Mouse (Mus musculus) limb, embryonic 14.5 days (tissue): ENCODE data around the gene Dkc1. TPM values are rescaled to one million over a fixed set of nuclear protein-coding genes. Genes with fewer than 3 reads are reported as not detected.

Experiments
- ATAC-seq: fragments of 200-750 bp; cut with Nextera tagmentation; 2 replicates; pipeline ENCODE4 v1.8.0; 2017; ENCODE audit warnings: low read depth, moderate number of reproducible peaks, moderate TSS enrichment; ENCODE audit not compliant: low FRiP score
- DNase-seq: peaks from one replicate; pipeline ENCODE4 v3.0.0-alpha.2; 2015; ENCODE audit warnings: low spot score
- H3K27ac ChIP-seq: fragments of 300-500 bp; sonication (generic); replicated peaks from 2 replicates; pipeline ENCODE4 v1.5.1; 2014; ENCODE audit warnings: low read depth, mild to moderate bottlenecking, low read length, moderate library complexity, mixed read lengths
- H3K27me3 ChIP-seq: fragments of 300-500 bp; sonication (generic); 2 replicates; pipeline ENCODE4 v1.6.1; 2014; ENCODE audit warnings: low read length, mixed read lengths; ENCODE audit not compliant: control insufficient read depth, insufficient read depth
- H3K36me3 ChIP-seq: fragments of 300-500 bp; sonication (generic); 2 replicates; pipeline ENCODE4 v1.6.1; 2014; ENCODE audit warnings: mild to moderate bottlenecking, low read length, moderate library complexity, mixed read lengths; ENCODE audit not compliant: control insufficient read depth, insufficient read depth
- H3K4me1 ChIP-seq: fragments of 300-500 bp; sonication (generic); 2 replicates; pipeline ENCODE4 v1.6.1; 2014; ENCODE audit warnings: antibody characterized with exemption, low read length, mixed read lengths; ENCODE audit not compliant: control insufficient read depth, insufficient read depth
- H3K4me2 ChIP-seq: fragments of 300-500 bp; sonication (generic); replicated peaks from 2 replicates; pipeline ENCODE4 v1.6.1; 2014; ENCODE audit warnings: low read depth, mild to moderate bottlenecking, low read length, moderate library complexity; ENCODE audit not compliant: severe bottlenecking
- H3K4me3 ChIP-seq: fragments of 300-500 bp; sonication (generic); replicated peaks from 2 replicates; pipeline ENCODE4 v1.5.1; 2014; ENCODE audit warnings: low read length
- H3K9ac ChIP-seq: fragments of 300-500 bp; sonication (generic); 2 replicates; pipeline ENCODE4 v1.6.1; 2014; ENCODE audit warnings: mild to moderate bottlenecking, low read depth, low read length, moderate library complexity; ENCODE audit not compliant: severe bottlenecking
- H3K9me3 ChIP-seq: fragments of 300-500 bp; sonication (generic); 2 replicates; pipeline ENCODE4 v1.6.1; 2016; ENCODE audit warnings: low read length; ENCODE audit not compliant: control insufficient read depth
- POLR2A ChIP-seq: fragments of 200-500 bp; IDR thresholded peaks from 2 replicates; pipeline ENCODE4 v1.8.0; 2012; ENCODE audit warnings: inconsistent platforms, mild to moderate bottlenecking, moderate library complexity, borderline replicate concordance; ENCODE audit not compliant: insufficient read depth, insufficient read length; ENCODE audit errors: extremely low read depth
- WGBS: fragments of 180-500 bp; shearing (Covaris S2); extraction: QIAGEN DNeasy Blood & Tissue Kit; methylation state at CpG from one replicate; pipeline ENCODE4 v1.1.7; 2014; 5-methylcytosine and 5-hydroxymethylcytosine counted together
- polyA plus RNA-seq, 2 experiments: library from polyadenylated mRNA; depleted of rRNA in 1 of 2; stranded (reverse) in 1 of 2; unstranded in 1 of 2; fragments of >200 nt; fragmentation: Nextera tagmentation in 1 of 2; extraction: Ambion mirVana in 1 of 2; gene quantifications; 2 replicates each; pipeline versions ENCODE4 v1.2.1 to v1.2.3; 2012 to 2014

The Dkc1 gene
- polyA plus RNA-seq, 2 experiments: 77.7 to 118 TPM

DNA sequence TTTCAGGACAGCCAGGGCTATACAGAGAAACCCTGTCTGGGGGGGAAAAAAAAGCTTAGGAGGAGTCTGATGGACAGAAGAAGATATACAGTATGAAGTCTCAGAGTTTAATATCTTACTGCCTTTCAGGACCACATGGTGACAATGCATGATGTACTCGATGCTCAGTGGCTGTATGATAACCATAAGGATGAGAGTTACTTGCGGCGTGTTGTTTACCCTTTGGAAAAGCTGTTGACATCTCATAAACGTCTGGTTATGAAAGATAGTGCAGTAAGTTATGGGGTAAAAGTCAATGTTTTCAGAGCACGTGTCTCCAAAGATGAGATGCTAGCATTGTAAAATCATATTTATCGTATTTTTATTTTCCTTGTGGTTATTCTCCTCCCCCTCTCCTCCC is 6.6 kb downstream of the Dkc1 start:
- H3K9ac ChIP-seq: no peak overlapping the region
- DNase-seq (no peak), ATAC-seq (no peak)
- no peaks in the 10 kb centered on the region for H3K27me3 ChIP-seq
- no peaks in the 10 kb centered on the region for H3K9me3 ChIP-seq
- peaks cover 57% of the 10 kb centered on the region for H3K36me3 ChIP-seq
- WGBS: 87% methylated on average over 6 of the region's 6 CpGs
- H3K4me3 ChIP-seq: no peak overlapping the region
- no peak for TF ChIP-seq POLR2A
- H3K4me2 ChIP-seq: no peak overlapping the region
- no peak overlapping the region for H3K27ac ChIP-seq
- H3K4me1 ChIP-seq: no peaks in the 10 kb centered on the region

DNA sequence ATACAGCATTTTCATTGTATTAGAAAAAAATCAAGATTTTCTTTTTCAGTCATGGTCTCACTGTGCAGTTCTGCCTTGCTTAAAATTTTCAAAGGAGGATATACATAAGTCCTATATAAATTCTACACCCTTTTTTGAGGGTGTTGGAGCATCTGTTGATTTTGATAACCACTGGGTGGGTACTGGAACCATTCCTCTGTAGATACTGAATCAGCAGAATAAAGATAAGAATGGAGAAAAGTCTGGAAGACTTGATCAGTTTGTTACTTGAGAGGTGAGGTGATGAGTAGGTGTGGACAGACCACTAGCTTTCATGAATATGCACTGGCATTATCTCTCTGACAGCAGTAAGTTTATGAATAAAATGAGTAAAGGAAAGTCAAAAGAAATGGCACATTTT is 19.9 kb downstream of the Dkc1 start:
- DNase-seq: no peak
- ATAC-seq: no peak
- H3K4me3 ChIP-seq: no peak overlapping the region
- H3K9me3 ChIP-seq: no peaks in the 10 kb centered on the region
- H3K27me3 ChIP-seq: no peaks in the 10 kb centered on the region
- H3K36me3 ChIP-seq: peaks cover 9% of the 10 kb centered on the region
- H3K27ac ChIP-seq: no peak overlapping the region
- TF ChIP-seq POLR2A: no peak
- no peaks in the 10 kb centered on the region for H3K4me1 ChIP-seq
- H3K9ac ChIP-seq: no peak overlapping the region
- H3K4me2 ChIP-seq: no peak overlapping the region

- peaks cover 7% of the 10 kb centered on the region for H3K36me3 ChIP-seq
- TF ChIP-seq POLR2A: no peak
- 87% methylated on average over 3 of the region's 3 CpGs for WGBS
- H3K4me1 ChIP-seq: no peaks in the 10 kb centered on the region
- DNase-seq (no peak), ATAC-seq (no peak)
- no peak overlapping the region for H3K27ac ChIP-seq
- H3K4me2 ChIP-seq: no peak overlapping the region
- H3K27me3 ChIP-seq: no peaks in the 10 kb centered on the region
- H3K9ac ChIP-seq: no peak overlapping the region
- H3K4me3 ChIP-seq: no peak overlapping the region
- no peaks in the 10 kb centered on the region for H3K9me3 ChIP-seq
These were observed 30.0 kb downstream of the Dkc1 start for GRCm38 (mm10) chrX:75125606-75126005.

- DNase-seq: no peak
- Histone ChIP-seq H3K4me2 (no peak overlapping the region), H3K4me3 (no peak overlapping the region), H3K36me3 (peaks cover 7% of the 10 kb centered on the region), H3K27ac (no peak overlapping the region), H3K4me1 (no peaks in the 10 kb centered on the region), H3K9me3 (no peaks in the 10 kb centered on the region), H3K9ac (no peak overlapping the region), H3K27me3 (no peaks in the 10 kb centered on the region)
- TF ChIP-seq POLR2A: no peak
- no peak for ATAC-seq
These were observed 31.2 kb downstream of the Dkc1 start for GRCm38 (mm10) chrX:75126893-75127292.

- Histone ChIP-seq H3K9me3 (no peaks in the 10 kb centered on the region), H3K4me3 (no peak overlapping the region), H3K36me3 (peaks cover 7% of the 10 kb centered on the region), H3K4me2 (no peak overlapping the region), H3K27ac (no peak overlapping the region), H3K27me3 (no peaks in the 10 kb centered on the region), H3K9ac (no peak overlapping the region), H3K4me1 (no peaks in the 10 kb centered on the region)
- DNase-seq (peak; percentile 4), ATAC-seq (no peak)
- TF ChIP-seq POLR2A: no peak
These were observed 32.8 kb downstream of the Dkc1 start for GRCm38 (mm10) chrX:75128333-75128980.

GRCm38 (mm10) chrX:75129474-75129873 is 33.8 kb downstream of the Dkc1 start:
- H3K27ac ChIP-seq: no peak overlapping the region
- H3K4me1 ChIP-seq: no peaks in the 10 kb centered on the region
- no peak overlapping the region for H3K4me3 ChIP-seq
- peaks cover 7% of the 10 kb centered on the region for H3K36me3 ChIP-seq
- H3K9me3 ChIP-seq: no peaks in the 10 kb centered on the region
- 71% methylated on average over 2 of the region's 2 CpGs for WGBS
- TF ChIP-seq POLR2A: no peak
- H3K9ac ChIP-seq: no peak overlapping the region
- H3K4me2 ChIP-seq: no peak overlapping the region; the same call in 1 of the 2 replicates
- no peak for ATAC-seq
- no peaks in the 10 kb centered on the region for H3K27me3 ChIP-seq
- no peak for DNase-seq
